Mouse (Mus musculus): ENCODE results near the gene Zfp764. TPM values are rescaled to one million over a fixed set of nuclear protein-coding genes. Genes with fewer than 3 reads are reported as not detected.
"Not testable (repeated sequence)": the region's sequence is repeated elsewhere in the genome, so short reads cannot be mapped to it uniquely, and the experiment has no call there.

Gene Zfp764
- polyA plus RNA-seq, 1 experiment = 9.0 TPM

- Histone ChIP-seq H3K4me1 (replicated peaks; ENCODE audit: control insufficient read depth, insufficient read depth, low read length) (peaks cover 9% of the 10 kb centered on the region), H3K36me3 (ENCODE audit: control insufficient read depth, insufficient read depth, low read length) (no peaks in the 10 kb centered on the region), H3K4me3 (ENCODE audit: control insufficient read depth, insufficient read depth, low read length) (peak within 1 kb of the TSS; percentile 73), H3K27ac (ENCODE audit: control insufficient read depth, insufficient read depth, low read length) (no peak within 1 kb of the TSS), H3K27me3 (ENCODE audit: control insufficient read depth, insufficient read depth, low read length) (no peaks in the 10 kb centered on the region)
- DNase-seq = peak; percentile 98
- WGBS = 3% methylated on average over 48 of the region's 48 CpGs
- TF ChIP-seq POLR2A (IDR thresholded peaks at IDR 0.05; ENCODE audit: control insufficient read depth, extremely low read depth, insufficient read depth, low read length, poor library complexity) (peak; percentile 84), CTCF (IDR thresholded peaks at IDR 0.05; ENCODE audit: borderline replicate concordance, control insufficient read depth, extremely low read depth, insufficient read depth, low read length, poor library complexity) (0 out of 2 replicates have a peak, but pooled peaks have one; percentile 49)
Measured at GRCm38 (mm10) chr7:127421388-127422191, 15.0 kb upstream of the Zfp764 start, which contains the start of gene Zfp688. Gene Zfp688, minus strand, starts transcription at chr7:127422068.

- no peak for DNase-seq
- Histone ChIP-seq H3K36me3 (ENCODE audit: control insufficient read depth, insufficient read depth, low read length) (no peaks in the 10 kb centered on the region), H3K4me3 (ENCODE audit: control insufficient read depth, insufficient read depth, low read length) (no peak overlapping the region), H3K27ac (ENCODE audit: control insufficient read depth, insufficient read depth, low read length) (no peak overlapping the region), H3K27me3 (ENCODE audit: control insufficient read depth, insufficient read depth, low read length) (no peaks in the 10 kb centered on the region), H3K4me1 (replicated peaks; ENCODE audit: control insufficient read depth, insufficient read depth, low read length) (peaks cover 2% of the 10 kb centered on the region; the same call in 1 of the 2 replicates)
- no peak for TF ChIP-seq POLR2A (IDR thresholded peaks at IDR 0.05; ENCODE audit: control insufficient read depth, extremely low read depth, insufficient read depth, low read length, poor library complexity)
- no peak for TF ChIP-seq CTCF (IDR thresholded peaks at IDR 0.05; ENCODE audit: borderline replicate concordance, control insufficient read depth, extremely low read depth, insufficient read depth, low read length, poor library complexity)
- WGBS = 85% methylated on average over 2 of the region's 2 CpGs
Measured at GRCm38 (mm10) chr7:127411418-127411817, 4.8 kb upstream of the Zfp764 start.

- 94% methylated on average over 6 of the region's 6 CpGs for WGBS
- DNase-seq; H3K36me3 ChIP-seq (ENCODE audit: control insufficient read depth, insufficient read depth, low read length); H3K4me3 ChIP-seq (ENCODE audit: control insufficient read depth, insufficient read depth, low read length); H3K27ac ChIP-seq (ENCODE audit: control insufficient read depth, insufficient read depth, low read length); H3K4me1 ChIP-seq (replicated peaks; ENCODE audit: control insufficient read depth, insufficient read depth, low read length); H3K27me3 ChIP-seq (ENCODE audit: control insufficient read depth, insufficient read depth, low read length): not testable (repeated sequence)
Measured at GRCm38 (mm10) chr7:127404101-127404500, 2.5 kb downstream of the Zfp764 start.

- TF ChIP-seq POLR2A (IDR thresholded peaks at IDR 0.05; ENCODE audit: control insufficient read depth, extremely low read depth, insufficient read depth, low read length, poor library complexity) = no peak
- TF ChIP-seq CTCF (IDR thresholded peaks at IDR 0.05; ENCODE audit: borderline replicate concordance, control insufficient read depth, extremely low read depth, insufficient read depth, low read length, poor library complexity) = no peak
- 72% methylated on average over 2 of the region's 2 CpGs for WGBS
- no peak for DNase-seq
- Histone ChIP-seq H3K27me3 (ENCODE audit: control insufficient read depth, insufficient read depth, low read length) (no peaks in the 10 kb centered on the region), H3K4me3 (ENCODE audit: control insufficient read depth, insufficient read depth, low read length) (no peak overlapping the region), H3K36me3 (ENCODE audit: control insufficient read depth, insufficient read depth, low read length) (no peaks in the 10 kb centered on the region), H3K4me1 (replicated peaks; ENCODE audit: control insufficient read depth, insufficient read depth, low read length) (peaks cover 2% of the 10 kb centered on the region; the same call in 1 of the 2 replicates), H3K27ac (ENCODE audit: control insufficient read depth, insufficient read depth, low read length) (no peak overlapping the region)
Measured at GRCm38 (mm10) chr7:127402980-127403379, 3.6 kb downstream of the Zfp764 start.

- no peak for DNase-seq
- no peak for TF ChIP-seq POLR2A (IDR thresholded peaks at IDR 0.05; ENCODE audit: control insufficient read depth, extremely low read depth, insufficient read depth, low read length, poor library complexity)
- TF ChIP-seq CTCF (IDR thresholded peaks at IDR 0.05; ENCODE audit: borderline replicate concordance, control insufficient read depth, extremely low read depth, insufficient read depth, low read length, poor library complexity) = no peak
- no peaks in the 10 kb centered on the region for H3K4me1 ChIP-seq (replicated peaks; ENCODE audit: control insufficient read depth, insufficient read depth, low read length)
- no peaks in the 10 kb centered on the region for H3K27me3 ChIP-seq (ENCODE audit: control insufficient read depth, insufficient read depth, low read length)
- H3K36me3 ChIP-seq (ENCODE audit: control insufficient read depth, insufficient read depth, low read length) = no peaks in the 10 kb centered on the region
- 78% methylated on average over 3 of the region's 3 CpGs for WGBS
- H3K4me3 ChIP-seq (ENCODE audit: control insufficient read depth, insufficient read depth, low read length) = no peak overlapping the region
- H3K27ac ChIP-seq (ENCODE audit: control insufficient read depth, insufficient read depth, low read length) = no peak overlapping the region
Measured at GRCm38 (mm10) chr7:127400355-127400754, 6.3 kb downstream of the Zfp764 start.

- WGBS = 3% methylated on average over 7 of the region's 7 CpGs
- Histone ChIP-seq H3K4me1 (replicated peaks; ENCODE audit: control insufficient read depth, insufficient read depth, low read length) (peaks cover 11% of the 10 kb centered on the region), H3K27ac (ENCODE audit: control insufficient read depth, insufficient read depth, low read length) (peak overlapping the region; percentile 63), H3K27me3 (ENCODE audit: control insufficient read depth, insufficient read depth, low read length) (no peaks in the 10 kb centered on the region), H3K36me3 (ENCODE audit: control insufficient read depth, insufficient read depth, low read length) (no peaks in the 10 kb centered on the region), H3K4me3 (ENCODE audit: control insufficient read depth, insufficient read depth, low read length) (peak overlapping the region; percentile 90)
- DNase-seq = no peak
- TF ChIP-seq POLR2A (IDR thresholded peaks at IDR 0.05; ENCODE audit: control insufficient read depth, extremely low read depth, insufficient read depth, low read length, poor library complexity) (no peak), CTCF (IDR thresholded peaks at IDR 0.05; ENCODE audit: borderline replicate concordance, control insufficient read depth, extremely low read depth, insufficient read depth, low read length, poor library complexity) (no peak)
Measured at GRCm38 (mm10) chr7:127393944-127394333, 12.7 kb downstream of the Zfp764 start.

Data from thymus, adult 2 months (tissue).